Mouse (Mus musculus) limb, embryonic 11.5 days (tissue): Measurements from ENCODE around the gene Ulk4. TPM values are rescaled to one million over a fixed set of nuclear protein-coding genes. Genes with fewer than 3 reads are reported as not detected.

Source experiments
- ATAC-seq: fragments of 200-750 bp; cut with Nextera tagmentation; 2 replicates; pipeline ENCODE4 v1.8.0; 2017; ENCODE audit warnings: low read depth; ENCODE audit not compliant: insufficient number of reproducible peaks, low FRiP score, low TSS enrichment
- DNase-seq: peaks from one replicate; pipeline ENCODE4 v3.0.0-alpha.2; 2015; ENCODE audit warnings: low spot score
- H3K27ac ChIP-seq: fragments of 300-500 bp; sonication (generic); replicated peaks from 2 replicates; pipeline ENCODE4 v1.5.1; 2014; ENCODE audit warnings: low read depth, mild to moderate bottlenecking, low read length
- H3K27me3 ChIP-seq: fragments of 300-500 bp; sonication (generic); 2 replicates; pipeline ENCODE4 v1.6.1; 2014; ENCODE audit warnings: mild to moderate bottlenecking, low read length, mixed read lengths; ENCODE audit not compliant: control insufficient read depth, insufficient read depth
- H3K36me3 ChIP-seq: fragments of 300-500 bp; sonication (generic); 2 replicates; pipeline ENCODE4 v1.6.1; 2014; ENCODE audit warnings: mild to moderate bottlenecking, low read length, moderate library complexity, mixed read lengths; ENCODE audit not compliant: control insufficient read depth, insufficient read depth
- H3K4me1 ChIP-seq: fragments of 300-500 bp; sonication (generic); 2 replicates; pipeline ENCODE4 v1.6.1; 2014; ENCODE audit warnings: low read length, mixed read lengths; ENCODE audit not compliant: control insufficient read depth, insufficient read depth
- H3K4me2 ChIP-seq: fragments of 300-500 bp; sonication (generic); 2 replicates; pipeline ENCODE4 v1.6.1; 2014; ENCODE audit warnings: low read depth, mild to moderate bottlenecking, moderate library complexity; ENCODE audit not compliant: severe bottlenecking
- H3K4me3 ChIP-seq: fragments of 300-500 bp; sonication (generic); 2 replicates; pipeline ENCODE4 v1.5.1; 2014; ENCODE audit warnings: low read depth, low read length
- H3K9ac ChIP-seq: fragments of 300-500 bp; sonication (generic); 2 replicates; pipeline ENCODE4 v1.6.1; 2014; ENCODE audit warnings: mild to moderate bottlenecking, low read length
- H3K9me3 ChIP-seq: fragments of 300-500 bp; sonication (generic); 2 replicates; pipeline ENCODE4 v1.6.1; 2016; ENCODE audit warnings: low read length; ENCODE audit not compliant: control insufficient read depth
- WGBS: fragments of 180-500 bp; shearing (Covaris S2); extraction: QIAGEN DNeasy Blood & Tissue Kit; methylation state at CpG from one replicate; pipeline ENCODE4 v1.1.7; 2014; 5-methylcytosine and 5-hydroxymethylcytosine counted together
- polyA plus RNA-seq: library from polyadenylated mRNA; unstranded; fragments of >200 nt; fragmentation: Nextera tagmentation; extraction: Ambion mirVana; gene quantifications from 2 replicates; pipeline ENCODE4 v1.2.1, GENCODE M21; 2014

Ulk4 gene
- polyA plus RNA-seq, 1 experiment from 2014 or later = 147 TPM

- H3K36me3 ChIP-seq = no peaks in the 10 kb centered on the region
- no peaks in the 10 kb centered on the region for H3K4me1 ChIP-seq
- H3K4me2 ChIP-seq = no peak overlapping the region
- no peaks in the 10 kb centered on the region for H3K9me3 ChIP-seq
- no peak overlapping the region for H3K4me3 ChIP-seq
- WGBS = 90% methylated on average over 8 of the region's 8 CpGs
- no peak overlapping the region for H3K9ac ChIP-seq
- H3K27ac ChIP-seq = no peak overlapping the region
- no peaks in the 10 kb centered on the region for H3K27me3 ChIP-seq
- ATAC-seq = no peak
- no peak for DNase-seq
Observed at GRCm38 (mm10) chr9:120983849-120984248, 293.1 kb downstream of the Ulk4 start.

GRCm38 (mm10) chr9:120981777-120982176 lies 295.2 kb downstream of the Ulk4 start:
- H3K4me3 ChIP-seq = no peak overlapping the region
- no peak overlapping the region for H3K9ac ChIP-seq
- ATAC-seq (no peak), DNase-seq (no peak)
- H3K4me2 ChIP-seq = no peak overlapping the region
- H3K9me3 ChIP-seq = no peaks in the 10 kb centered on the region
- no peaks in the 10 kb centered on the region for H3K27me3 ChIP-seq
- 84% methylated on average over 7 of the region's 7 CpGs for WGBS
- H3K27ac ChIP-seq = no peak overlapping the region
- no peaks in the 10 kb centered on the region for H3K36me3 ChIP-seq
- no peaks in the 10 kb centered on the region for H3K4me1 ChIP-seq

GRCm38 (mm10) chr9:120976856-120977255 lies 300.1 kb downstream of the Ulk4 start:
- no peaks in the 10 kb centered on the region for H3K36me3 ChIP-seq
- H3K27me3 ChIP-seq = no peaks in the 10 kb centered on the region
- no peak overlapping the region for H3K4me2 ChIP-seq
- H3K4me3 ChIP-seq = no peak overlapping the region
- H3K27ac ChIP-seq = no peak overlapping the region
- H3K4me1 ChIP-seq = 0 out of 2 replicates have a peak, but pooled peaks cover 3% of the 10 kb centered on the region
- no peaks in the 10 kb centered on the region for H3K9me3 ChIP-seq
- DNase-seq (no peak), ATAC-seq (no peak)
- no peak overlapping the region for H3K9ac ChIP-seq
- WGBS = 93% methylated on average over 4 of the region's 4 CpGs

- no peak overlapping the region for H3K4me2 ChIP-seq
- H3K4me1 ChIP-seq = 0 out of 2 replicates have a peak, but pooled peaks cover 3% of the 10 kb centered on the region
- no peaks in the 10 kb centered on the region for H3K27me3 ChIP-seq
- H3K27ac ChIP-seq = no peak overlapping the region
- H3K36me3 ChIP-seq = no peaks in the 10 kb centered on the region
- no peaks in the 10 kb centered on the region for H3K9me3 ChIP-seq
- no peak overlapping the region for H3K4me3 ChIP-seq
- DNase-seq (no peak), ATAC-seq (no peak)
- no peak overlapping the region for H3K9ac ChIP-seq
- 77% methylated on average over 5 of the region's 5 CpGs for WGBS
Observed at GRCm38 (mm10) chr9:120976158-120976557, 300.8 kb downstream of the Ulk4 start.

GRCm38 (mm10) chr9:120974209-120974608 lies 302.8 kb downstream of the Ulk4 start:
- ATAC-seq (no peak), DNase-seq (no peak)
- H3K4me3 ChIP-seq = no peak overlapping the region
- H3K27me3 ChIP-seq = no peaks in the 10 kb centered on the region
- no peaks in the 10 kb centered on the region for H3K9me3 ChIP-seq
- H3K4me2 ChIP-seq = no peak overlapping the region
- WGBS = 88% methylated on average over 2 of the region's 2 CpGs
- no peak overlapping the region for H3K27ac ChIP-seq
- H3K4me1 ChIP-seq = 0 out of 2 replicates have a peak, but pooled peaks cover 3% of the 10 kb centered on the region
- no peaks in the 10 kb centered on the region; the same call in 1 of the 2 replicates for H3K36me3 ChIP-seq
- H3K9ac ChIP-seq = no peak overlapping the region

- Histone ChIP-seq H3K4me3 (no peak overlapping the region), H3K27ac (no peak overlapping the region), H3K4me1 (0 out of 2 replicates have a peak, but pooled peaks cover 3% of the 10 kb centered on the region), H3K27me3 (no peaks in the 10 kb centered on the region), H3K36me3 (peaks cover 3% of the 10 kb centered on the region; the same call in 1 of the 2 replicates), H3K4me2 (no peak overlapping the region), H3K9ac (no peak overlapping the region), H3K9me3 (no peaks in the 10 kb centered on the region)
- 67% methylated on average over 6 of the region's 6 CpGs for WGBS
- DNase-seq = no peak
- no peak for ATAC-seq
Observed at GRCm38 (mm10) chr9:120973026-120973515, 303.9 kb downstream of the Ulk4 start.

GRCm38 (mm10) chr9:120965007-120965406 lies 312.0 kb downstream of the Ulk4 start:
- no peak for DNase-seq
- no peaks in the 10 kb centered on the region for H3K4me1 ChIP-seq
- WGBS = 92% methylated on average over 10 of the region's 10 CpGs
- H3K4me3 ChIP-seq = no peak overlapping the region
- H3K9ac ChIP-seq = no peak overlapping the region
- H3K27me3 ChIP-seq = no peaks in the 10 kb centered on the region
- no peak for ATAC-seq
- no peak overlapping the region for H3K4me2 ChIP-seq
- H3K27ac ChIP-seq = no peak overlapping the region
- peaks cover 59% of the 10 kb centered on the region for H3K36me3 ChIP-seq
- H3K9me3 ChIP-seq = no peaks in the 10 kb centered on the region

GRCm38 (mm10) chr9:120964224-120964623 lies 312.8 kb downstream of the Ulk4 start:
- ATAC-seq (no peak), DNase-seq (no peak)
- H3K4me1 ChIP-seq = no peaks in the 10 kb centered on the region
- 90% methylated on average over 5 of the region's 5 CpGs for WGBS
- no peaks in the 10 kb centered on the region for H3K27me3 ChIP-seq
- no peak overlapping the region for H3K4me2 ChIP-seq
- H3K4me3 ChIP-seq = no peak overlapping the region
- H3K9ac ChIP-seq = no peak overlapping the region
- H3K27ac ChIP-seq = no peak overlapping the region
- peaks cover 63% of the 10 kb centered on the region for H3K36me3 ChIP-seq
- H3K9me3 ChIP-seq = no peaks in the 10 kb centered on the region

- Histone ChIP-seq H3K4me2 (no peak overlapping the region), H3K9me3 (no peaks in the 10 kb centered on the region), H3K36me3 (peaks cover 68% of the 10 kb centered on the region), H3K9ac (no peak overlapping the region), H3K27me3 (no peaks in the 10 kb centered on the region), H3K4me1 (no peaks in the 10 kb centered on the region), H3K4me3 (no peak overlapping the region), H3K27ac (no peak overlapping the region)
- ATAC-seq (no peak), DNase-seq (no peak)
- WGBS = 94% methylated on average over 3 of the region's 3 CpGs
Observed at GRCm38 (mm10) chr9:120963720-120964119, 313.3 kb downstream of the Ulk4 start.
